Mouse (Mus musculus): Measurements from ENCODE around the gene Cst13. TPM values are rescaled to one million over a fixed set of nuclear protein-coding genes. Genes with fewer than 3 reads are reported as not detected.
"Not testable (repeated sequence)": the region's sequence is repeated elsewhere in the genome, so short reads cannot be mapped to it uniquely, and the experiment has no call there.

Gene Cst13
- not detected in 2 replicates for polyA plus RNA-seq (2012; rRNA removed)

DNA sequence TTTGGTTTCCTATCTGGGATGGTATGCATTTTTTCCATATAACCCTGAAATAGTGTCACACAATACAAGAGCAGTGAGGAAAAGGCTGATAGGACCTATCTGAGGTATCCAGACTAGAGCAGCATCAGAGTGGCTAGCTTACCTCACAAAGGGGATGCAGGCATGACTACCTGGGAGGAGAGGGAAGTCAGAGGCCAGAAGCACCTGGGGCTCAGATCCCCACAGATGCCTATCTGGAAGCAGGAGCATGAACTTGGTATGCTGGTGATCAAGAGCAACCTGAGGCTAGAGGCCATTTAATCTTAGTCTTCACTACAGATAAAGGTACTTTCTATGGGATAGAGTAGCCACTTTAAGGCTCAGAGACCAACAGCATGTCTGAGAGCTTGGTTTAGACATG lies at the start of gene Cst13:
Gene Cst13, plus strand, starts transcription at position 173 of the 400 bp plus-strand sequence.
- no peak for DNase-seq
- H3K27me3 ChIP-seq (ENCODE audit: control insufficient read depth, insufficient read depth, low read length) = no peaks in the 10 kb centered on the region
- H3K4me3 ChIP-seq (ENCODE audit: control insufficient read depth, insufficient read depth, low read length) = no peak within 1 kb of the TSS
- no peak within 1 kb of the TSS for H3K27ac ChIP-seq (ENCODE audit: control insufficient read depth, insufficient read depth, low read length)
- TF ChIP-seq POLR2A (IDR thresholded peaks at IDR 0.05; ENCODE audit: control insufficient read depth, extremely low read depth, insufficient read depth, low read length, poor library complexity) (no peak), CTCF (IDR thresholded peaks at IDR 0.05; ENCODE audit: borderline replicate concordance, control insufficient read depth, extremely low read depth, insufficient read depth, low read length, poor library complexity) (no peak)
- no peaks in the 10 kb centered on the region for H3K36me3 ChIP-seq (ENCODE audit: control insufficient read depth, insufficient read depth, low read length)
- no peaks in the 10 kb centered on the region for H3K4me1 ChIP-seq (replicated peaks; ENCODE audit: control insufficient read depth, insufficient read depth, low read length)

DNA sequence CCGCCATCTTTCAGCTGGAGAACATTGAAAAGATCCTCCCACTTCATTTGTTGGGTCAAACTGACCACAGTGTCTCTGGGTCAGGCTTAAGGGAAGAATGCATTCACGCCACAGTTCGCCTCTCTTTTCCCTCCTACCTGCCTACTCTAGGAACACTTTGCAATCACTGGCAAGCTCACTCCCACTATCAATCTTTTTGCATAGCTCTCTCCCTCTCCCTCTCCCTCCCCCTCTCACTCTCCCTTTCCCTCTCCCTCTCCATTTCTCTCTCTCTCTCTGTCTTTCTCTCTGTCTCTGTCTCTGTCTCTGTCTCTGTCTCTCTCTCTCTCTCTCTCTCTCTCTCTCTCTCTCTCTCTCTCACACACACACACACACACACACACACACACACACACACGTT lies 48.5 kb upstream of the Cst13 start, which contains the start of gene Cst11:
Gene Cst11, minus strand, starts transcription at position 101 of the 400 bp plus-strand sequence.
- WGBS = 88% methylated on average over 4 of the region's 4 CpGs
- H3K27me3 ChIP-seq (ENCODE audit: control insufficient read depth, insufficient read depth, low read length); H3K4me3 ChIP-seq (ENCODE audit: control insufficient read depth, insufficient read depth, low read length); H3K27ac ChIP-seq (ENCODE audit: control insufficient read depth, insufficient read depth, low read length); DNase-seq; H3K4me1 ChIP-seq (replicated peaks; ENCODE audit: control insufficient read depth, insufficient read depth, low read length); H3K36me3 ChIP-seq (ENCODE audit: control insufficient read depth, insufficient read depth, low read length): not testable (repeated sequence)

DNA sequence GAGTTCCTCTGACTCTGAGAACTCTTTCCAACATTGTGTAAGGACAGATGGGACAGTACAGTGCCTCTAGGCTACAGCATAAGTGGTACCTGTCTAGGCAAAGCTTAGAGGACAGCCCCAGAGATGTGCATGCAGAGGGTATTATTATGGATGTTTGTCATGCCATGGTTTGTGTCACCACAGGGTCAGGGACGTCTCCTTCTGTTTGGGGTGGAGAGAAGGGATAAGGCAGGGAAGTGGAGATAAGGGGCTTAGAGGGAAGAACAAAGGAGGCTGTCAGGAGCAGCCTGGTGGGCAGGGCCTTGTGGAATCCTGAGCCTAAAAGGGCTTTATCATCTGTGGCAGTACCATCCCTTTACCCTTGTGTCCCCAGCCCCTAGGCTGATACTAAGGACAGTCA lies 38.2 kb upstream of the Cst13 start, which contains the start of gene 8030411F24Rik:
Gene 8030411F24Rik, plus strand, starts transcription at position 301 of the 400 bp plus-strand sequence.
- 55% methylated on average over 1 of the region's 1 CpGs for WGBS
- DNase-seq = no peak
- H3K27me3 ChIP-seq (ENCODE audit: control insufficient read depth, insufficient read depth, low read length) = no peaks in the 10 kb centered on the region
- no peaks in the 10 kb centered on the region for H3K36me3 ChIP-seq (ENCODE audit: control insufficient read depth, insufficient read depth, low read length)
- TF ChIP-seq POLR2A (IDR thresholded peaks at IDR 0.05; ENCODE audit: control insufficient read depth, extremely low read depth, insufficient read depth, low read length, poor library complexity) (no peak), CTCF (IDR thresholded peaks at IDR 0.05; ENCODE audit: borderline replicate concordance, control insufficient read depth, extremely low read depth, insufficient read depth, low read length, poor library complexity) (no peak)
- H3K27ac ChIP-seq (ENCODE audit: control insufficient read depth, insufficient read depth, low read length) = no peak within 1 kb of the TSS
- no peak within 1 kb of the TSS for H3K4me3 ChIP-seq (ENCODE audit: control insufficient read depth, insufficient read depth, low read length)
- H3K4me1 ChIP-seq (replicated peaks; ENCODE audit: control insufficient read depth, insufficient read depth, low read length) = no peaks in the 10 kb centered on the region

DNA sequence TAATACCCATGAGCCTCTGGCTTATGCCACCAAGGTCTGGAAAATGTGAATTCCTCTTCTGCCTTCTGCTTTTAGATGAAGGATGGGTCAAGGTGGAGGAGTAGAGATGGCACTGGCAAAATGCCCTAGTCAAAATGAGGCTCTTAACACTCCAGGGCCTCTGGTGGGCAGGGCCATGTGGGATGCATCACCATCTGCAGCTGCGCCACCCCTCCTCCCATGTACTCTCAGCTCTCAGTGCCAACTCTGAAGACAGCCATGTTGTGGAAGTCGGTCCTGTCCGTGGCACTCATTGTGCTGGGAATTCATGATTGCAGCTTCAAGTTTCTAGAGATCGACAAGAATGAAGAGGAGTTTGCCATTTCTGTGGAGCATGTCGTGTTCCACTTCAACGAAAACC lies 30.7 kb upstream of the Cst13 start, which contains the start of gene Cst12:
Gene Cst12, plus strand, starts transcription at position 220 of the 400 bp plus-strand sequence.
- Histone ChIP-seq H3K27me3 (ENCODE audit: control insufficient read depth, insufficient read depth, low read length) (no peaks in the 10 kb centered on the region), H3K36me3 (ENCODE audit: control insufficient read depth, insufficient read depth, low read length) (no peaks in the 10 kb centered on the region), H3K4me1 (replicated peaks; ENCODE audit: control insufficient read depth, insufficient read depth, low read length) (no peaks in the 10 kb centered on the region), H3K27ac (ENCODE audit: control insufficient read depth, insufficient read depth, low read length) (no peak within 1 kb of the TSS), H3K4me3 (ENCODE audit: control insufficient read depth, insufficient read depth, low read length) (no peak within 1 kb of the TSS)
- DNase-seq = no peak
- 93% methylated on average over 6 of the region's 6 CpGs for WGBS
- TF ChIP-seq CTCF (IDR thresholded peaks at IDR 0.05; ENCODE audit: borderline replicate concordance, control insufficient read depth, extremely low read depth, insufficient read depth, low read length, poor library complexity) (no peak), POLR2A (IDR thresholded peaks at IDR 0.05; ENCODE audit: control insufficient read depth, extremely low read depth, insufficient read depth, low read length, poor library complexity) (no peak)

DNA sequence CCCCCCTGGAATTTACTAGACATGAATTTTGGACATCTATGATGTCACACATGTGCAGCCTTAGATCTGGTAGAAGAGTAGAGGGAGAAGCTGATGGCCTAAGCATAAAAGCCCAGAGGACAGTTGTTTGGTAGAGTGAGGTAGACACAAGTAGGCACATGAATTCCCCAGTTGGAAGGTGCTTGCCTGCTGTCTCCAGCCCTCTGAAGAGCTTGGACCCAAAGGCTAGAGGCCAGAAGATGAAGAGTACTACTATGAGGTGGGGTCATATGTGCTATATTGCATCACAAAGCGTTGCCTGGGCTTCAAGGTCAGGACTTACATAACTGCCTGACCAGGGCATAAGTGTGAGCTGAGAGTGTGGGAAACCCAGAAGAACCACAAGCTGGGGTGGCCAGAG lies 21.4 kb upstream of the Cst13 start, which contains the start of gene Cst8:
Gene Cst8, plus strand, starts transcription at position 301 of the 400 bp plus-strand sequence.
- Histone ChIP-seq H3K36me3 (ENCODE audit: control insufficient read depth, insufficient read depth, low read length) (no peaks in the 10 kb centered on the region), H3K4me1 (replicated peaks; ENCODE audit: control insufficient read depth, insufficient read depth, low read length) (no peaks in the 10 kb centered on the region), H3K4me3 (ENCODE audit: control insufficient read depth, insufficient read depth, low read length) (no peak within 1 kb of the TSS), H3K27ac (ENCODE audit: control insufficient read depth, insufficient read depth, low read length) (no peak within 1 kb of the TSS), H3K27me3 (ENCODE audit: control insufficient read depth, insufficient read depth, low read length) (no peaks in the 10 kb centered on the region)
- no peak for TF ChIP-seq POLR2A (IDR thresholded peaks at IDR 0.05; ENCODE audit: control insufficient read depth, extremely low read depth, insufficient read depth, low read length, poor library complexity)
- no peak for TF ChIP-seq CTCF (IDR thresholded peaks at IDR 0.05; ENCODE audit: borderline replicate concordance, control insufficient read depth, extremely low read depth, insufficient read depth, low read length, poor library complexity)
- no peak for DNase-seq
- 92% methylated on average over 1 of the region's 1 CpGs for WGBS

DNA sequence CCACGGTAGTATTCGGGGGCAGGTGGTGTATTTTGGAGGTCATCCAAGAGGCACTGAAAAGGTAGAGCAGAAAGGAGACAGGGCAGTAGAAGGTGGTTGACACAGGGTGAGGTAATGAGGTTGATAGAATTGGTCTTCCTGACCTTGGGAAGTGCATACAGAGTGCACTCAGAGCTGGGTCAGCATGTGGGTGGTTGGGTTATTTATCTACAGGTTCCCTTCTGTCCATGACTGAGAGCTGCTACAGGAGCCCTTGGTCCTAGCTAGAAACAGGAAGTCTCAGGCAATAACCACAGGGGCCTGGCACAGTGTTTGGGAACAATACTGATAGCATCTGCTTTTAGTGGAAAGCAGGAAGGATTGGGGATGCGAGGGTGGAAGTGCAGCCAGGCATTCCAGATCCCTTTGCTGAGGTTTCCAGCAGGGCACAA lies 18.4 kb upstream of the Cst13 start:
- Histone ChIP-seq H3K4me1 (replicated peaks; ENCODE audit: control insufficient read depth, insufficient read depth, low read length) (no peaks in the 10 kb centered on the region), H3K36me3 (ENCODE audit: control insufficient read depth, insufficient read depth, low read length) (no peaks in the 10 kb centered on the region), H3K27ac (ENCODE audit: control insufficient read depth, insufficient read depth, low read length) (no peak overlapping the region), H3K27me3 (ENCODE audit: control insufficient read depth, insufficient read depth, low read length) (no peaks in the 10 kb centered on the region), H3K4me3 (ENCODE audit: control insufficient read depth, insufficient read depth, low read length) (no peak overlapping the region)
- TF ChIP-seq POLR2A (IDR thresholded peaks at IDR 0.05; ENCODE audit: control insufficient read depth, extremely low read depth, insufficient read depth, low read length, poor library complexity) = no peak
- no peak for TF ChIP-seq CTCF (IDR thresholded peaks at IDR 0.05; ENCODE audit: borderline replicate concordance, control insufficient read depth, extremely low read depth, insufficient read depth, low read length, poor library complexity)
- no peak for DNase-seq
- WGBS = 12% methylated on average over 3 of the region's 3 CpGs

DNA sequence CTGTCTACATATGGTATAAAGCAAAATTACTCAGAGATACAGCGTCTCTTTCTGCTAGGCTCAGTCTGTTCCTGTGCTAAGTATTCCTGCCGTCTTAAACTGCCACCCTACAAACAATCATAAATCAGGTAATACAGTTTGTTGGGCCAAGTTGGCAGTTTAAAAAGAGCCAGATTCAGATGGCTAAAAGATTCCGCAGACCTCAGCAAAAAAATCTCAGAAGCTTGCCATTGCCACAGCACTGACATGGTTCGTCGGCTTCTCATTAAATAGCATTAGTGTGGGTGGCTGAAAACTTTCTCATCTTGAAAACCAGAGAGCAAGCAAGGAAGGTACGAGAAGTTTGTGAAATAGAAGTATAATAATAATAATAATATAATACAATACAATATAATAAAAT lies 13.2 kb upstream of the Cst13 start:
- Histone ChIP-seq H3K4me1 (replicated peaks; ENCODE audit: control insufficient read depth, insufficient read depth, low read length) (no peaks in the 10 kb centered on the region), H3K4me3 (ENCODE audit: control insufficient read depth, insufficient read depth, low read length) (no peak overlapping the region), H3K27me3 (ENCODE audit: control insufficient read depth, insufficient read depth, low read length) (no peaks in the 10 kb centered on the region), H3K27ac (ENCODE audit: control insufficient read depth, insufficient read depth, low read length) (no peak overlapping the region), H3K36me3 (ENCODE audit: control insufficient read depth, insufficient read depth, low read length) (no peaks in the 10 kb centered on the region)
- no peak for DNase-seq
- TF ChIP-seq POLR2A (IDR thresholded peaks at IDR 0.05; ENCODE audit: control insufficient read depth, extremely low read depth, insufficient read depth, low read length, poor library complexity) (no peak), CTCF (IDR thresholded peaks at IDR 0.05; ENCODE audit: borderline replicate concordance, control insufficient read depth, extremely low read depth, insufficient read depth, low read length, poor library complexity) (no peak)
- 81% methylated on average over 6 of the region's 6 CpGs for WGBS
